Mouse (Mus musculus) CH12.LX (cell line): ENCODE results near the gene Igsf10.

Source experiments
- BHLHE40 ChIP-seq: IDR thresholded peaks from 2 replicates; pipeline ENCODE4 v1.6.1; 2011; ENCODE audit warnings: mild to moderate bottlenecking, low read depth, low read length, improper control_type of control experiment
- POLR2A ChIP-seq: IDR thresholded peaks from 2 replicates; pipeline ENCODE4 v1.6.1; 2011; ENCODE audit warnings: low read depth, mild to moderate bottlenecking, improper control_type of control experiment, low read length
- TCF12 ChIP-seq: IDR thresholded peaks from 2 replicates; pipeline ENCODE4 v1.6.1; 2014; ENCODE audit warnings: low read depth, mild to moderate bottlenecking, inconsistent platforms, low read length, improper control_type of control experiment

DNA sequence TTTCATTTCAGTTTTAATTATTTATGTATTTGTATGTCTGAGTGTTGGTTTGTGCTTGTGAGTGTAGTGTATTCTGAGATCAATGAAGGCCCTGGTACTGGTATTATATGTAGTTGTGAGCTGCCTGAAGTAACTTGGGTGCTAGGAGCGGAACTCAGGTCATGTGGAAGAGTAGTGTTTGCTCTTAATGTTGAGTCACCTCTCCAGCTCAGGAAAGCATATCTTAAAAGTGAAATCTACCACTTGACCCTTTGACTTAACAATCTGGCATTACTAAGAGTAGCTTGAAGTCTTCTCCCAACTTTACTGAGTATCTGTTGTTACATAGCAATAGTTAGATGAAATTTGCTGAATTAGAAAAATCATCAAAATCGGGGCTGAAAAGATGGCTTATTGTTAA, 38.7 kb downstream of the Igsf10 start:
- no peak for TF ChIP-seq POLR2A
- no peak for TF ChIP-seq BHLHE40
- no peak for TF ChIP-seq TCF12
